Mouse (Mus musculus): ENCODE measurements around the gene Mrpl14. TPM values are rescaled to one million over a fixed set of nuclear protein-coding genes. Genes with fewer than 3 reads are reported as not detected.

The Mrpl14 gene
- total RNA-seq, 2 experiments from 2014 or later = 103 to 107 TPM

- intact Hi-C loops (cut with DNase I) = no loop called here
- no peak for DNase-seq
These were observed 51.0 kb downstream of the Mrpl14 start for GRCm38 (mm10) chr17:45737078-45737601.

GRCm38 (mm10) chr17:45742371-45743147 is 56.4 kb downstream of the Mrpl14 start:
- DNase-seq = no peak
- intact Hi-C loops (cut with DNase I) = no loop called here

GRCm38 (mm10) chr17:45745629-45746028 is 59.5 kb downstream of the Mrpl14 start:
- intact Hi-C loops (cut with DNase I) = loop anchor here (5.0 kb wide), 2 partner anchors 62 to 102 kb away; no protein-coding TSS in a partner anchor
- DNase-seq = no peak

- DNase-seq = no peak
- intact Hi-C loops (cut with DNase I) = loop anchor here (5.0 kb wide), 2 partner anchors 61 to 101 kb away; no protein-coding TSS in a partner anchor
These were observed 60.6 kb downstream of the Mrpl14 start for GRCm38 (mm10) chr17:45746755-45747154.

- DNase-seq = no peak
- intact Hi-C loops (cut with DNase I) = loop anchor here (5.0 kb wide), 2 partner anchors 60 to 100 kb away; no protein-coding TSS in a partner anchor
These were observed 61.2 kb downstream of the Mrpl14 start for GRCm38 (mm10) chr17:45747293-45747692.

Other genes starting within 250 kb of the Mrpl14 start
- not detected for gene Spats1, start 210.9 kb upstream of the Mrpl14 start, total RNA-seq (2021)
- gene Aars2, start 179.5 kb upstream of the Mrpl14 start, total RNA-seq (2021) = 10 to 100 TPM; 13.7 to 14.9 TPM
- not detected for gene Tcte1, start 162.9 kb upstream of the Mrpl14 start, total RNA-seq (2021)
- under 1 TPM in 1 of 2 experiments, not detected in 1; 0.13 TPM for gene Tmem151b, start 136.6 kb upstream of the Mrpl14 start, total RNA-seq (2021)
- under 1 TPM; 0.64 to 0.79 TPM for gene Nfkbie, start 130.6 kb upstream of the Mrpl14 start, total RNA-seq (2021)
- 10 to 100 TPM; 17.3 to 21.4 TPM for gene Slc35b2, start 122.4 kb upstream of the Mrpl14 start, total RNA-seq (2021)
- 100 to 1,000 TPM; 866 to 924 TPM for gene Hsp90ab1, start 113.1 kb upstream of the Mrpl14 start, total RNA-seq (2021)
- gene Slc29a1, start 86.7 kb upstream of the Mrpl14 start, total RNA-seq (2021) = 10 to 100 TPM; 30.3 to 35.8 TPM
- gene Mymx, start 84.2 kb upstream of the Mrpl14 start, total RNA-seq (2021) = 1 to 10 TPM in 1 of 2 experiments, under 1 TPM in 1; 0.33 to 1.2 TPM
- gene Capn11, start 27.0 kb upstream of the Mrpl14 start, total RNA-seq (2021) = under 1 TPM; 0.10 to 0.27 TPM
- 10 to 100 TPM; 67.8 to 70.0 TPM for gene Tmem63b, start 583 bp downstream of the Mrpl14 start, total RNA-seq (2021)
- gene 1600014C23Rik, start 47.5 kb downstream of the Mrpl14 start, total RNA-seq (2021) = not detected

All from gastrocnemius, postnatal 36 days (tissue).